Mouse (Mus musculus) lung, adult 18-20 months (tissue): ENCODE measurements at regions not wholly inside any gene's neighbourhood (a gene's known extent, or its start where the extent isn't known, plus 50 kb on each side); places are given as distances from the start of the nearest gene placed in this dataset.
A peak's percentile ranks its signal among the peaks of the same experiment; 100 is the strongest.

Experiments used
- DNase-seq, 2 experiments: peaks; one replicate each; pipeline ENCODE4 v3.0.0; 2022; ENCODE audit warnings: mixed read lengths in 2 of 2

DNA sequence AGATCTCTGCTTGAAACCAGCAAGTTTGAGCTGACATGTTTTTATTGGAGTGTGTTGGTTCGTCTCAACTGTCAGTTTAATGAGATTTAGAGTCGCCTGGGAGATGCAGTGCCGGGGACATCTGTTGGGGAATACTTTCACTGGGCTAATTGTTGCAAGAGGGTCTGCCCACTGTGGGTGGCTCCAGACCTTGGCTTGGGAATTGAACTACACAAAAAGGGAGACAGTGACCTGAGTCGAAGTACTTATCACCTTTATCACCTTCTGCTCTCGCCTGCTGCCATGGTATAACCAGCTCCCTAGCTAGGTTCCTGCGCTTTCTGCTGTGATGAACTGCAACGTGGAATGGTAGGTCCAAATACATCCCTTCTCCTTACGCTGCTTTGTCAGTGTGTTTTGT lies 321.2 kb upstream of the Adgrl2 start:
- DNase-seq, result no peak

DNA sequence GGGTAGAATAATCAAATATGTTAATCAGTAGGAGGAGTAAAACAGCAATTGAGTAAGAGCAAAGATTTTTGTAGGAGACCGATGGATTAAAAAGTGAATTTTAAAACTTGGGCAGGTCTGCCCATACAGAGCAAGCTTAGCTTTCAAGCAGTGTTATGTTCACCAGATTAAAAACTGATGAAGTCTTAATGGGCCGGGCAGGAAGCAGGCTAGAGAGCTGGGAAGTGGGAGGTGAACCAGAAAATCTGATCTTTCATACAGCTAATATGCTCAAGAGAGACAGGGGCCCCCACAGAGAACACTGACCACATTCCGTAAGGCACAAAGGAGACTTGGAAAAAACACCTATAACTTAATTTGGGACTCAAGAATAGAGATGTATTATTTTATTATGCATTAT lies 316.4 kb upstream of the Adgrl2 start:
- no peak for DNase-seq

DNA sequence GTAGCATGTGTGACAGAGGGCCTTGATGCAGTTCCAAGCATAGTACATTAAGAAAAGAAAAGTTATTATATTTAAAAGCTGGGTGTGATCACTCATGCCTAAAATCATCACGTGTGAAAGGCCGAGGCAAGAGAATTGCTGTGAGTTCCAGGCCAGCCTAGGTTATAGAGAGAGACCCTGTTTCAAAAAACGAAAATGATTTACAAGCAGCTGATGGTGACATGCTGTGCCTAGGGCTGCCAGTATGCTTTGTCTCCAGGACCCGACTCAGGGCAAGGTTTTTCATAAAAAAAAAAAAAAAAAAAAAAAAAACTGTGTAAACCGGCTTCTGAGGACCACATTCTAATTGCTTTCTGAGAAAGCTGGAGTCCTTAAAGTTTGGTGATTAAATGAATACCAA lies 315.9 kb upstream of the Adgrl2 start:
- DNase-seq, result no peak

DNA sequence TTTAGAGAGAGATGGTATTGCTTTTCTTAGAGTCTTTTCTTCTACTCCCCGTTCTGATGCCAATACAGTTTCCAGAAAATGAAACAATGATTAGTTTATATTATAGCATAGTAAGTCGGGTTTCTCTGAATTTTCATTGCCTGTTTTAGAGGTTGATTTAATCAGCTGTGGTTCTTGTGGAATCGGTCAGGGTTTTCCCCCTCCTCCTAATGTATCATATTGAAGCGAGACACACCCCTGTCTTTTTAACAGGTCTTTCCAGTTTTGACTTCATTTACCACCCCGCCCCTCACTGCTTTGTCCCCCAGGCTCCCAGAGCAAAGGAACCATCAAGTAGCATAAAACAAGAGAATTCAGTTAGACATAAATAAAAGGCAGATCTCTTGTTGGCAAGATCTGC lies 315.1 kb upstream of the Adgrl2 start:
- no peak for DNase-seq

DNA sequence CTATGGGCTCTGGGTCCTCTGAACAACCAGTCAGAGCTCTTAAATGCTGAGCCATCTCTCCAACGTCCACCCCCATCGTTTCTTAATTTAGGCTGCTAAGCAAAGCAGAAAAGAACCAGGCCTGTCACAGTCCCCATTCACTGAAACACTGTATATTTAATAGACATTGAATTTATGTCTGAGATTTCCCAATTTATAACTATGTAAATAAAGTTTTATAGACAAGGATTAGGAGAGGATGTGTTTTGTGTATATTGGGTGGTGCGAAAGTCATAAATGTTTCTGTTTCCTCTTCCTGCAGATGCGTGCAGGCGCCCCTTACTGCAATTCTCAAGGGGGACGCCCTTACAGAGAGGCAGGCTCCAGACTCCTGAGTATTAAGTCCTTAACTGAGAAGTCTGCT lies 314.7 kb upstream of the Adgrl2 start:
- peak in 1 of 2 experiments; percentile 26 for DNase-seq

DNA sequence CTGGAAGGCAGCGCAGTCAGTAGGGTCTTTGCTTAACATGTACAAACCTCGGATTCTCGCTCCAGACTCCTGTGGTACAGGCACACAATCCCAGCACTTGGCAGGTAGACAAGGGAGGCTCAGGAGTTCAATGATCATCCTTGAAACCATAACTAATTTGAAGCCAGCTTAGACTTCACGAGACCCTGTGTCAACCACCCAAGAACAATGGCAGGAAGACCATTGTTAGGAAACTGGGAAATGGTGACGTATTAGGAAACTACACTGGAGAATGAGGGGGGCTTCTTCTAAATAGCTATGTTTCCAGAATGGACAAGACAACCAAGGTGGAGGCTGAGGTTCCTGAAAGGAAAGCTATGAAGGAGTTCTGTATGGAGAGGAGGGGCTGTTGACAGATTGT lies 313.1 kb upstream of the Adgrl2 start:
- DNase-seq, result no peak

DNA sequence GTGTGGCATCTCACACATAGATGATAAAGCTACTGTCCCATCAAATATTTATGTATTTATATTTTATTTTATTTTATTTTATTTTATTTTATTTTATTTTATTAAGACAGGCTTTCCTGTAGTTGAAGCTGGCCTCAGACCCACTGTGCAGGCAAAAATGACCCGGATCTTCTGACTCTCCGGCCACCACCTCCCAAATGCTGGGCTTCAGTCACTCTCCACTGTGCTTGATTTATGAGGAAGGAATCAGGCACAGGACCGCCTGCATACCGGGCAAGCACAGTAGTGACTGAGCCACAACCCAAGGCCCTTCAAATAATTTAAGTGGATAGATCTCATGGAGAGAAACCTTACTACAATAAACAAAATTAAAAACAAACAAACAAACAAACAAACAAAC lies 309.6 kb upstream of the Adgrl2 start:
- no peak for DNase-seq

DNA sequence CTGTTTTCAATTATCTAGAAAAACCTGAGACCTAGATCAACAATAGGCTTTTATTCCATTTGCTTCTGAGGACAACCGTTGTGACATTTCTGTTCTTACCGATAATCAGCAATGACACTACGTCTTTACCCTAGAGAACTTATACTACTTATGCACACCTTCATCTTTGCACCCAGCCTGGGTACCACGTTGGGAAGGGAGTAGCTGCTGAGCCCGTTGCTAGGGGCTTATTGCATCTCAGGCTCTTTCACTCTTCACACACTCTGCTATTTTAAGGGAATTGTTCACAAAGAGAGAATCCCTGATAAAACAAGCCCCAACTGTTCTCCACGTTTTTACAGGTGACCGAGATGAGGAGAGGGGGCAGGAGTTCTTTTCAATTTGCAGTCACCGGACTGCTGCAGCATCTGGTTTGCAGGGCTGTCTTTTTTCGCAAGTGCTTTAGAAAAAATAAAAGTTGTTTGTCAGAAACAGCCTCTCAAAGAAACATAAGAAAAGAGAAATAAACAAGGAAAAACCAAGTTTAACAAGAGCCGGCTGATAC lies 306.1 kb upstream of the Adgrl2 start:
- no peak for DNase-seq

DNA sequence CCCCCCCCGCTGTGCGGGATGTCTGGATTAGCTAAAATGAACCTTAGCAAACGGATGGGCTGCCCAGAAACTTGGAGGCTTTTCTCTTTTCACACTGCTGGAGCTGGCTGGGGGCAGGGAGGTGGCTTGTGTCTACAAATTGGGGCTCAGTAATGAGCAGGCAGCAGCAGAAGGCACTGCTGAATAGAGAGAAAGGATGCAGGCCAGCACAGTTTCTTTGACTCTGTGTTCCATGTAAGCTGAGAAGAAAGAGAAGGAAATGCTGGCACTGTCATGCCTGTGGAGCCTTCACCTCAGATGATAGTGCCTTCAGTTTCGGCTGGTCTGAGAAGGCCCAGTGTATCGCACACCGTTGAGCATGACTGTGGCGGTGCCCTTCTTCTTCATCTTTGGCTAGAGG lies 305.6 kb upstream of the Adgrl2 start:
- no peak for DNase-seq

DNA sequence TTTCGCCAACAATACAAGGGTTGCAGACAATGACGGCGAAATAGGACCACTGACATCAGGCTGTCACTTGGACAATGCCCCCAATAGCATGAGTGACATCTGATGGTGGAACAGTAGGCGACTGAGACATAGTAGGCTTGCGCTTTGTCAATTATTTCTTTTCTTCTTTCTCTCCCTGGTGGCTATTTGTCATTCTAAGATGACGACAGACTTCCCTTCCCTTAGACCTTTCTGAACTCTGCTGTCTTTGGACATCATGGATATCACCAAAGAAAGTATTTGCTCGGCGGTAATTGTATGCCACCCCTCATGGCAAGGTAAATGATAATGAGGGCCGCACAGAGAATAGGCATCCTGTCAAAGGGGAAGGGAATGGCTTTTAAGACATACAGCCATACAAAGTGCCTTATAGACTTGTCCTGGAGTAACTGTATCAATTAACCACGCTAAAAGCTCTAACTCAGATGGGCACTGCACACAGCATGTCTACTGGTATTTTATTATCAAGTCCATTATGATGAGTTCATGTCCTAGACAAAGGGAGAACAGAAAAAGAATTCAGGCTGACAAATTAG lies 305.0 kb upstream of the Adgrl2 start:
- no peak for DNase-seq

DNA sequence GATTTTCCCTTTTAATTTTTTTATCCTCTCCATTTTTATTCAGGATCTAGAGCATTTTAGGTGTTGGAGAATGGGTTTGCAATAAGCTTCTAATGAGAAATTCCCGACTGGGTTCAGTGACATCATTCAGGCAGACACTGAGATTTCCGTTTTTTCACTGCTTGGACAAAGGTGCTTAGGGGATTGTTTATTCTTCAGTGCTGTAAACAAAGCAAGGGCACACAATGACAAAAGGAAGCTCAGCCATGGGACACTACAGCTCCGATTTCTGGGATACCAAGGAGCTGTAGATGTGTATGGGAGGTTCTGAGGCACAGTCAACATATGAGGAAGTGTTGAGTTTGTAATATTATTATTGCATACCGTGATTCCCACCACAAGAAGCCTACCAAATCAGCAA lies 304.1 kb upstream of the Adgrl2 start:
- peak in 1 of 2 experiments; percentile 38 for DNase-seq

DNA sequence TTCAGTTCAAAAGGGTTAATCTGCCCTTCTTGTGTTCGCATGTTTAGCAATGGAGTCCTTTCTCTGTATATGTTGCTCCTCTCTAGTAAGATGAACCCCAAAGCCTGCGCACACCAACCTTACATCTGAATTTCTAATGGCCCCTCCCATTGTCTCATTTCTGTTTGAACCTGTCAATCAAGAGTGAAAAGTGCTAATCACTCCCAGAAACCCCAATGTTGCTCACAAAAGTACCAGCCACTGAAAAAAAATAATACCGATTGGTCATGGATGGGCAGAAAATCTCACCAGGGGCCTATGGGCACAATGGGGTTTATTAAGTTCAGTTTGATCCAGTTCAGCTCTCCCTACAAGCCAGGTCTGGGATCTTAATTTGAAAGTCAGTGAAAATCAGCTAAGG lies 302.1 kb upstream of the Adgrl2 start:
- DNase-seq, result no peak

DNA sequence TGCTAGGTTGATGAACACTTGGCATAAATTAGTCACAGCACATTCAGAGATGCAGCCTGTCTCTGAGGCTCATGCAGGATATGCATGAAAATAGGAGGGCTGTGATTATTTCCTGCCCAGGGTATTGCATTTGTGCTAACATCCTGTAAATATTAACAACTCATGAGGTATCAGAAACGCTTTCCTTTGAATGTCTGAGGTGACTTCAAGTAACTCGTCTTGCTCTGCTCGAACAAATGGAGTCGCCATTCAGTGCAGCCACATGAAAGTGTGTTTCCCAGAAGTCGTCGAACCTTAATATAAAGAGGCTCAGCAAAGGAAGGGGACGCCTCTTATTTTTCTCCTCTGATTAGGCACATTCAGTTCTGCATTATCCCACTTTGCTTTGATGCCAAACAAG lies 301.1 kb upstream of the Adgrl2 start:
- no peak for DNase-seq

DNA sequence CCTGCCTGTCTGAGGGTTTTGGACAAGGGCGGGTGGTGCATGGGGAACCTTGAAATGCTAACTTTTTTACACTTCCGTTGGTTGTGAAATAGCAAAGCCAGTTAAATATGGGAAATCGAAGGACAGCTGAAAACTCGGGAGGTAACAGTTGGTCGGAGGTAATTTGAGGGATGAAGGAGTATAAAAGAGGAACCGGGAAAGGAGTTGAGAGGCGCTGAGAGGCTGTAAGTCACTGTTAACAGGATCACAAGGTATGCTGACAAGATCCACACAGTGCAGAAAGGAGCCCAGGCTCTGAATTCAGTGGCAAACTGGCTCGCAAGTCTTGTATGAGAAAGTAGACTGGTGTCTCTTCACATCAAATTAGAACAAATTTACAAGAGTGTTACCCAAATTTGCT lies 299.9 kb upstream of the Adgrl2 start:
- no peak for DNase-seq

DNA sequence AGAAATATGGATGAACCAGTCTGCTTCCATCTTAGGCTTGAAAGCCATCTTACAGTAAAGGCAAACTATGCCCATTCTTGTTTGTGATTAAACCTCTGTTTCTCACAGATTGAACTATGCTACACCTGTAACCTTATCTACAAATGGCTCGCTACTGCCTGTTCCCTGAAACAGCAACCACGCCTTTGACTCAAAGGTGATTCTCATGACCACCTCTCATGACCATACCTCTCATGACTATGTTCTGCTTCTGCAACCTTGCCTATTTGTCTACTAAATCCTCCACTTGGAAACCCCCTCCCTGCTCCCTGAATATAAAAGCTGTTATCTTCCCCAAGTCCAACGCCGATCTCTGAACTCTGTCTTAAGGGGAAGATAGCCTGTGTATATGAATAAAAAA lies 296.7 kb upstream of the Adgrl2 start:
- DNase-seq, result no peak

DNA sequence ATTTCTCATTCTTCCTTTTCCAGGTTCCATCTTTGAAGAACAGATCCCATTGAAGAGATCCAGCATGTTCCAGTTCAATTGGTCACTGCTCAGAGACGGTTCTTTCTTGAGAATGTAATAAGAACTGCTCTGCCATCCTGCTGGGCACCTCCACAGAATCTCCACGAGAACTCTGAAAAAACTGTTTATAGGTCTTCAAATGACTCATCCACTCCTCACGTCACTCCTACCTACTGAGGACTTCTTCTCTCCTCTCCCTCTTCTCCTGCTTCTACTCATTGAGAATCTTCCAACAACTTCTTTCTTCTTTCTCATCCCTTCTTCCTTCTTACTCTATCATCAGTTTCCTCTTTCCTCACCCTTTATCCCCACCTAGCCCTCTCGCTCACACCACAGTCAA lies 294.6 kb upstream of the Adgrl2 start:
- DNase-seq, result no peak

DNA sequence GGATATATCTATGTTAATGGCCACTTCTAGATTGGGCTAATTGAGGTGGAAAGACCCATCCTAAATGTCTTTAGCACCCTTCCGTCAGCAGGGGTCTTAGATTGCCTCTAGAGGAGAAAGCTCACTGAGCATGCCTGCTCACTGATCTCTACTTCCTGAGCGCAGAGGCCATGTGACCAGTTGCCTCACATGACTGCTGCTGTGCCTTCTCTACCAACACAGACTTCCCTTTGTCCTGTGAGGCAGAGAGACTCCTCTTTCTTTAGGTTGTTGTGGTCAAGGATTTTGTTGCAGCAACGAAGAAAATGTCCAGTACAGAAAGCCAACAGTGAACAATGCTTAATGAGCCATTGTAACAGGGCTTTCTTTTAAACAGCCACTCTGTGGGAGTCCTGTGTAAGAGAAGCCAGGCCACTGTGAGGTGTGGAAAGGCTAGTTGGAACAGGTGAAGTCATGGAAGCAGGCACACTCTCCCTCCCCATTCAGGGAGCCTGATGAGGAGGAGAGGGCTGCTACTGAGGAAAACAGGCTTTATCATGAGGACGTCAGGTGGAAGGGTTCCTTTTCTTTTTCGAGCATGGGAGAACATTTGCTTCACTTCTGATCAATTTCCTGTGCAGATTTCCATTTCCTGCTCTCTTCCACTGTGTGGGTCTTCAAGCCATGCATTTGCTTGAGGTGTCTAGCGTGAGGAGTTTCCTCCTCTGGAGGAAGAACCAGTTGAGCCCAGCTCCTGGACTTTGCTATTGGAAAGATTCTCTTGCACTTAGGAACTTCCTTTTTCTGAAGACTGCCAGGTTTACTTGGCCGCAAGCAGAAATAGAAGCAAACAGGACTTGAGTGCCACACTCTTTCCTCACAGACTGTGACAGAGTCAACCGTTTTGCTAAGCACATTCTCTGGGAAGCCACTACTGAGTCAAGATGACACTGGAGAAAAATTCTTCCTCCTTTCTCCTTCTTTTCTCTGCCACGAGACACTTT lies 290.7 kb upstream of the Adgrl2 start:
- DNase-seq, result no peak

DNA sequence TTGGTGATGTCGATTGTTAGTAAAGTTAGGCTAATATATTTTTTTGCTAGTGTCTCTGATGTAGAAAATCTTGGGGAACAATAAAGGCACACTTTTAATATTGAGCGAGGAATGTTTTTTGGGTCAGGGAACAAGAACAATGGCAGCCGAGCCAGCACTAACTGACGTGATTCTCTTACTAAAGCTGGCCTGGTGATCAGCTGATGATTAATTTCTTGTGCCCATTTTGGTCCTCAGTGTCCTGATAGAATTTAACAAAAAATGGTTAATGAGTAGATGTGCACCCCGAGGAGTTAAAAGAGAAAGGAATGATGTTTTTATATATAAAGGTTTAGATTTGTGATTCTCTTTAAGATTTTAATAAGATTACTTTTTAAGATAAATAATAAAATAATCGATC lies 289.0 kb upstream of the Adgrl2 start:
- no peak for DNase-seq

DNA sequence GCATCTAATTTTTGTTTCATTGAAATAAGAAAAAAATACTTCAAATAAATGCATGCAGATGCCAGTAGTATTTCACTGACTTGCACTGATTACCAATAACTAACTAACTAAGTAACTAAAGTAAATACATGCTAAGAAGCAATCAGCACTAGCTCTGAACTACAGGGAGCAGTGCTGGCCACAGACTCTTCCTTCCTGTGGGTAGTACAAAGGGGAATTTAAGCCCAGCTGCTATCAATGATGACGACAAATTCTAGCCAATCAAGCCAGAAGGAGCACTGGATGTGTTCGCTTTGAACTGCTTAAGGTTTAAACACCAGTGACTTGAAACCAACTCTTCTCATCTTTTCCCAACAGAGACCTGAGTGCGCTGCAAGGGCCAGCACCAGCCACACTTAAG lies 287.5 kb upstream of the Adgrl2 start:
- no peak for DNase-seq

DNA sequence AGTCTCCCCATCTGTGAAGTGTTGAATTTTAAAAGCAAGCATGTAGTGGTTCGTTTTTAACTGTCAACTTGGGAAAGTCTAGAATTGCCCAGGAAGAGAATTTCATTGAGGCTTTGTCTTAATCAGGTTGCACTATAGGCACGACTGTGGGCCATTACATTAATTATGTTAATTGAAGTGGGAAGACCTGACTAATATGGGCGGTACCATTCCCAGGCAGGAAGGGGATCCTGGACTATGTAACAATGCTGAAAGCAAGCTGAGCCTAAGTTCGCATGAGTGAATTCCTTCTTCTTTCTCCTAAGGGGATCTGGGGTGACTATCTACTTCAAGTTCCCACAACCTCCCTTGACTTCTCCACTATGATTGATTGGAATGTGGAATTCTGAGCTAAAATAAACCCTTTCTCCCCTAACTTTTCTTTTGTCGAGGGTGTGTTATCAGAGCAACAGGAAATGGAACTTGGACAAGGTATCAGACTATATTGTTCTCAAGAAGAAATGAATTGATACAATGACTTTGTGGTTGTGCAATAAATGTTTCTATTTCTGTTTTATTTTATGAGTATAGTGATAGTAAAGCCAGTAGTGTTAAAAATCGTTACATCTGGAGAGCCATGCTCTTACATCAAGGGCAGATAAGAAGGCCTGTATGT lies 285.2 kb upstream of the Adgrl2 start:
- no peak for DNase-seq

DNA sequence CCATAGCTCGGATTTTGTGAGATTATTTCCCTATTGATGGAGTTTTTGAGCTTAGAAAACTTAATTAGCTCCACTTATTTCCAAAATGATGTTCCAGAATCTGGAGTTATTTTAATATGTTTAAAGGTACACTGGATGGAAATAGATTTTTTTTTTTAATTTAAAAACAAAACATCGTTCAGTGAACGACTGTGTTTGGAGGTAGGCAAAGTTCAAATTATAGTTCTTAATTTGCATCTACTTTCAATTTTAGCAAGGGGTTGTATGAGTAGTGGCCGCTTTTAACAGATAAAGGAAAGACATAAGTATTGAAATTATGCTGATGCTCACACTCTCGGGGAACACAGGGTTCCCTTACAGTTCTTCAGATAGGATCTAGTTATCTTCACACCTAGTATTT lies 284.6 kb upstream of the Adgrl2 start:
- DNase-seq, result no peak

DNA sequence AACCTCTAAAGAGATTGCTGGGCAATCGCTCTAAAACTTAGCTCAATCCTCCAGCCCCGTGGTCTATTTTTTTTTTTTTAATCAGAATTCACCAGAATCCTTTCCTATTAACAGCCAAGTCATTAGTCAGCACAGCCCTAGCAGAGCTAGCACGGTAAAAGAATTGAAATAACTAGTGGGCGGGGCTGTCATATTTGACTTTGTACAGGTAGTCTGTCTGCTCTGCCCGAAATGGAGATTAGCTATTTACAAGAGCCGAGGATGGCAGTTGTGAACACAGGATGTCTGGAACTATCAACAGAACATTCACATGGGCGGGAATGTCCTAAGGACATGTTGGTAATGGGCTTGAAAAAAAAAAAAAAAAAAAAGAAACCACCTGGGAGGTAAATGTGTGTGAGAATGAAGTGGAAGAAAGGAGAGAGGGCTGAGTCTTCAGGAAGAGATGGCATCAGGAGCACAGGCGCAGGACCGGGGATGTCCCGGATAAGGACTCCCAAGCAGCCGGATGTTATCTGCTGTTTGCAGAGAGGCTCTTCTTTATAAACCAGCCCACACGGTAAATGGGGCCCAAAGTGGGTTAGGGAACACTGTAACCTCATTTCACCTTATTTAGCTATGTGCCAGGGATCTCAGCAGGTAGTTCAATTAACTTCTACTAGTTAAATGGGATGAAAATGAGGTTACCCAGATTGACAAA lies 283.8 kb upstream of the Adgrl2 start:
- no peak for DNase-seq

DNA sequence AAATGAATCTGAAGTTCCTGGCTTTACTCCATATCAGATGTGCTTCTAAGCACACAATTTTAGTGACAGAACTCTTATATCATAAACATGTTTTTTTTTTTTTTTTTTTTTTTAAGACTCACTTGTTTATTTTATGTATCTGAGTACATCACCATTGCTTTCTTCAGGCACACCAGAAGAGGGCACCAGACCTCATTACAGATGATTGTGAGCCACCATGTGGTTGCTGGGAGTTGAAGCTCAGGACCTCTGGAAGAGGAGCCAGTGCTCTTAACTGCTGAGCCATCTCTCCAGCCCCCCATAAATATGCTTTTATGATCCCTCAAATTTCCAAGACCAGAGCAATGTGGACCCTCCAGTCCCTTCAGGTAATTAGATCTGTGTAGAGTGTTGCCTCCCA lies 280.1 kb upstream of the Adgrl2 start:
- DNase-seq, result no peak
